Mouse (Mus musculus): ENCODE measurements around the gene Gpn3. TPM values are rescaled to one million over a fixed set of nuclear protein-coding genes. Genes with fewer than 3 reads are reported as not detected.

Gene Gpn3
- polyA plus RNA-seq, 1 experiment = 18.9 TPM

DNA sequence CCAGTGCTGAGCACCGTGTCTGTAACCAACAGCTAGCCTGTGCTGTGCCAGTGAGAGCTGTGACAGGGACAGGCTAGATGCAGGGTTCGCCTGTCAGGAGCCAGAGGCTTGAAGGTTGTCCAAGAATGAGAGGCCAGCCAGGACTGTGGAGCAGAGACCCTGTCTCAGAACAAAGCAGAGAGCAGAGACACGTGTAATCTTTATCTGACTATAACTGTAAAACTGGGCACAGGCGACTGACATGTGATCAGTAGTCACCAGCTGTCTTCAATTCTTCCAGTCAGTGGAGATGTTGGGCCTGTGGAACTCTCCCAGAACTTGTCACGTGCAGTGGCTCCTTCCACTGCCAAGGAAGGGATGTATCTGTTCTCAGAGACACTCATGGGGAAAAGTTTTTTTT is 31.1 kb downstream of the Gpn3 start:
- Histone ChIP-seq H3K4me3 (no peak overlapping the region), H3K27me3 (ENCODE audit: control insufficient read depth, insufficient read depth, insufficient read length) (no peaks in the 10 kb centered on the region), H3K4me2 (ENCODE audit: low read depth) (no peak overlapping the region), H3ac (ENCODE audit: control insufficient read depth, insufficient read length) (no peak overlapping the region), H3K79me2 (ENCODE audit: control insufficient read depth, insufficient read depth) (no peaks in the 10 kb centered on the region), H3K36me3 (ENCODE audit: control insufficient read depth, insufficient read depth) (peaks cover 21% of the 10 kb centered on the region)
- TF ChIP-seq POLR2AphosphoS2 (IDR thresholded peaks at IDR 0.05; ENCODE audit: insufficient read length, low read depth) = no peak
- TF ChIP-seq SRF (IDR thresholded peaks at IDR 0.05; ENCODE audit: control insufficient read depth, insufficient read length, low read depth) = no peak
- no peak for TF ChIP-seq CEBPB (IDR thresholded peaks at IDR 0.05; ENCODE audit: insufficient read depth, poor library complexity, severe bottlenecking)
- TF ChIP-seq USF1 (IDR thresholded peaks at IDR 0.05; ENCODE audit: low read depth) = no peak
- TF ChIP-seq MAX (IDR thresholded peaks at IDR 0.05; ENCODE audit: low read depth) = no peak
- no peak for TF ChIP-seq MYOG (IDR thresholded peaks at IDR 0.05; ENCODE audit: control insufficient read depth in 1 of 3, insufficient read depth in 1 of 3, insufficient read length in 2 of 3, low read depth in 2 of 3)
- TF ChIP-seq POLR2A (IDR thresholded peaks at IDR 0.05; ENCODE audit: insufficient read length, low read depth) = no peak
- TF ChIP-seq MYOD1 (IDR thresholded peaks at IDR 0.05; ENCODE audit: control insufficient read depth in 1 of 3, insufficient read length in 2 of 3, low read depth in 2 of 3) = no peak
- no peak for TF ChIP-seq REST (IDR thresholded peaks at IDR 0.05; ENCODE audit: insufficient read depth, insufficient read length)

DNA sequence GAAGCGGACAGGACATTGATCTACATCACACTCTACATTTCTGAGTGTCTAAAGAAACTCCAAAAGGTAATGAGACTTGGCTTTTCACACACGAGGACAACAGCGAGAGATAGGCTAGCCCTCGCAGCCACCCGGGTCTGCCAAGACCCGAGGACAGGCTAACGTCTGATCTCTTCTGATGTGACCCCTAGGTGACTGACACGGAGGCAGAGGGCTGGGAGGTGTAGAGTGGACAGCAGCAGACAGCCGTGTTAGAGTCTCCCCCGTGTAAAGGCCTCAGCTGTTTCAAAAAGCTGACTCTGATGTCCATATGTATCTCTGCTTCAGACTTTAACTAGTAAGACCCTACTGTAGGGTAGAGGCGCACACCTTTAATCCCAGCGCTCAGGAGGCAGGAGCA is 31.7 kb downstream of the Gpn3 start:
- Histone ChIP-seq H3K4me2 (ENCODE audit: low read depth) (no peak overlapping the region), H3K27me3 (ENCODE audit: control insufficient read depth, insufficient read depth, insufficient read length) (no peaks in the 10 kb centered on the region), H3K36me3 (ENCODE audit: control insufficient read depth, insufficient read depth) (peaks cover 18% of the 10 kb centered on the region), H3ac (ENCODE audit: control insufficient read depth, insufficient read length) (no peak overlapping the region), H3K79me2 (ENCODE audit: control insufficient read depth, insufficient read depth) (no peaks in the 10 kb centered on the region), H3K4me3 (no peak overlapping the region)
- no peak for TF ChIP-seq TCF3 (IDR thresholded peaks at IDR 0.05; ENCODE audit: insufficient read length, low read depth)
- TF ChIP-seq MAX (IDR thresholded peaks at IDR 0.05; ENCODE audit: low read depth) = no peak
- no peak for TF ChIP-seq TCF12 (IDR thresholded peaks at IDR 0.05; ENCODE audit: insufficient read depth, poor library complexity, severe bottlenecking)
- TF ChIP-seq MYOG (IDR thresholded peaks at IDR 0.05; ENCODE audit: control insufficient read depth in 1 of 3, insufficient read depth in 1 of 3, insufficient read length in 2 of 3, low read depth in 2 of 3) = no peak
- TF ChIP-seq MYOD1 (IDR thresholded peaks at IDR 0.05; ENCODE audit: control insufficient read depth in 1 of 3, insufficient read length in 2 of 3, low read depth in 2 of 3) = no peak
- no peak for TF ChIP-seq CEBPB (IDR thresholded peaks at IDR 0.05; ENCODE audit: insufficient read depth, poor library complexity, severe bottlenecking)
- TF ChIP-seq POLR2A (IDR thresholded peaks at IDR 0.05; ENCODE audit: insufficient read length, low read depth) = no peak
- no peak for TF ChIP-seq SRF (IDR thresholded peaks at IDR 0.05; ENCODE audit: control insufficient read depth, insufficient read length, low read depth)
- TF ChIP-seq POLR2AphosphoS2 (IDR thresholded peaks at IDR 0.05; ENCODE audit: insufficient read length, low read depth) = no peak
- no peak for TF ChIP-seq USF1 (IDR thresholded peaks at IDR 0.05; ENCODE audit: low read depth)
- no peak for TF ChIP-seq E2F4 (IDR thresholded peaks at IDR 0.05; ENCODE audit: insufficient read depth)
- no peak for TF ChIP-seq REST (IDR thresholded peaks at IDR 0.05; ENCODE audit: insufficient read depth, insufficient read length)

DNA sequence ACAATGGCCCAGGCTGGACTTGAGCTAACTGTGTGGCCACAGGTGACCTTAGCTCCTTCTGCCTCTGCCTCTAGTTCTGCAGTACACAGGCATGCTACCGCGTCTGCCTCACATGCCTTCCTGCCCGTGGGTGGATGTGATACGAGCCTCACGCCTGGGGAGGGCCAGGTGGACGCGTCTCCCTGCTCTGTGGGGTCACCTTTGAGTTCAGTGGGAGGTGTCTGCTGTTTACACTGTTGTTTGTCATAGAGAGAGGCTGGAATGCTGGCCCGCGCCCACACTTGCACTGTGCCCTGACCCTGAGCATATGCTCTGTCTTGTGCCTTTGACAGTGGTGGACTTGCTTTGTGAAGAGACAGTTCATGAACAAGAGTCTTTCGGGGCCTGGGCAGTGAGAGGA is 33.9 kb downstream of the Gpn3 start:
- Histone ChIP-seq H3K36me3 (ENCODE audit: control insufficient read depth, insufficient read depth) (peaks cover 18% of the 10 kb centered on the region), H3K4me2 (ENCODE audit: low read depth) (no peak overlapping the region), H3ac (ENCODE audit: control insufficient read depth, insufficient read length) (no peak overlapping the region), H3K27me3 (ENCODE audit: control insufficient read depth, insufficient read depth, insufficient read length) (no peaks in the 10 kb centered on the region), H3K79me2 (ENCODE audit: control insufficient read depth, insufficient read depth) (no peaks in the 10 kb centered on the region), H3K4me3 (no peak overlapping the region)
- TF ChIP-seq CEBPB (IDR thresholded peaks at IDR 0.05; ENCODE audit: insufficient read depth, poor library complexity, severe bottlenecking) = no peak

DNA sequence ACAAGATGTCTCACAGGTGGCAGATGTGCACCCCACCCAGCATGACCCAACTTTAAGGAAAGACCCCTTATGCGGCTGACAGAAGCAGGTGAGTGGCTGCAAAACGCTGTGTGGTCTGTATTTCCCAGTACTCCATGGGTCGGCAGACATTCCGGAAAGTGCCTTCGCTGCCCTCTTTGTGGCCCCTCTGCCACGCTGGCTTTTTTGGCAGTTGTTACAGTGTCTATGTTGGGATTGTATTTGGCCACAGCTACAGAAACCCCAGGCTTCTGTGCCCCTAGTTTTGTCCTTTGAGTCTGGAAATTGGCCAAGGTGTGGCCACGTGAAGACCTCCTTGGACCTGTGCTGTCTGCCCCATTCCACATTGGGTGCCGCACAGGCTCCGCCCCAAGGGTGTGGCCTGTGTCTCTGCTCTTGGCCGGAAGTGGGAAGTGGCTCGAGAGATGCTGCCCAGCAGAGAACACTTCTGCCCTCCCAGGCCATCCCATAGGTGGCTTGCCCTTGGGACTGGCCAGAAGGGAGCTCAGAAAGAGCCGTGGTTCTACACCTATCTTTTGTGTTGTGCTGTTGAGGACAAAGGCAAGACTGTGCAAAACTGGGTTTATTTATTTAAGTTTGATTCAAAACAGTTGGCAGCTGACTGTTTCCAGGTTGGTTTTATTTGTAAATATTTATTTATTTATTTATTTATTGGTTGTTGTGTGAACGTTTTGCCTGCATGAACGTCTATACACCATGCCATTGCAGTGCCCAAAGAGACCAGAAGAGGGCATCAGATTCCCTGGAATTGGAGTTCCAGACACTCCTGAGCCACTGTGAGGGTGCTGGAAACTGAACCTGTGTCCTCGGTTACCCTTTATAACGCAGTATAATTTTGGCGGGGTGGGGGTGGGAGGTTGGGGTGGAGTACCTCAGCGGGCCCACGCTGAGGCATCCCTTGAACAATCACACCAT is 38.3 kb downstream of the Gpn3 start:
- no peak overlapping the region for H3K4me2 ChIP-seq (ENCODE audit: low read depth)
- peaks cover 7% of the 10 kb centered on the region for H3K36me3 ChIP-seq (ENCODE audit: control insufficient read depth, insufficient read depth)
- H3K79me2 ChIP-seq (ENCODE audit: control insufficient read depth, insufficient read depth) = no peaks in the 10 kb centered on the region
- H3K4me3 ChIP-seq = no peak overlapping the region
- H3K27me3 ChIP-seq (ENCODE audit: control insufficient read depth, insufficient read depth, insufficient read length) = no peaks in the 10 kb centered on the region
- H3ac ChIP-seq (ENCODE audit: control insufficient read depth, insufficient read length) = no peak overlapping the region
- TF ChIP-seq MYOD1 (IDR thresholded peaks at IDR 0.05; ENCODE audit: control insufficient read depth in 1 of 3, insufficient read length in 2 of 3, low read depth in 2 of 3) (no peak), MYOG (IDR thresholded peaks at IDR 0.05; ENCODE audit: control insufficient read depth in 1 of 3, insufficient read depth in 1 of 3, insufficient read length in 2 of 3, low read depth in 2 of 3) (no peak), MAX (IDR thresholded peaks at IDR 0.05; ENCODE audit: low read depth) (no peak), POLR2AphosphoS2 (IDR thresholded peaks at IDR 0.05; ENCODE audit: insufficient read length, low read depth) (no peak), SRF (IDR thresholded peaks at IDR 0.05; ENCODE audit: control insufficient read depth, insufficient read length, low read depth) (no peak), USF1 (IDR thresholded peaks at IDR 0.05; ENCODE audit: low read depth) (no peak), TCF3 (IDR thresholded peaks at IDR 0.05; ENCODE audit: insufficient read length, low read depth) (no peak)

DNA sequence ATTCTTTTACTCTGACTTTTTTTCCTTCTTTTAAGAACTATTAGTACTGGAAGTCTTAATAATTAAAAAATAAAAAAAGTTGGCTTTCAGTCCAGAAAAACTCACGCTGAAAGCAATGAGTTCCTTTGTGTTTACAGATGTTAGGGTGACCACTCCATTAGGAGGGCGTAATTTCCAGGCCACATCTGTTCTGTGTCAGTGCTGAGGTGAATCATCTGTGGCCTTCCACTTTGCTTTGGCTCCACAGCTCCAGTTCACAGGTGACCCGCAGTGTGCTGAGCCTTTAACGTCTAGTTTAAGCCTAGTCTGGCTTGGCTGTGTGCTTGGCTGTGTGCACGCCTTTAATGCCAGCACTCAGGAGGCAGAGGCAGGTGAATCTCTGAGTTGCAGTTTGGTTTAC is 40.2 kb downstream of the Gpn3 start:
- Histone ChIP-seq H3K27me3 (ENCODE audit: control insufficient read depth, insufficient read depth, insufficient read length) (no peaks in the 10 kb centered on the region), H3K4me2 (ENCODE audit: low read depth) (no peak overlapping the region), H3K4me3 (no peak overlapping the region), H3ac (ENCODE audit: control insufficient read depth, insufficient read length) (no peak overlapping the region), H3K79me2 (ENCODE audit: control insufficient read depth, insufficient read depth) (no peaks in the 10 kb centered on the region), H3K36me3 (ENCODE audit: control insufficient read depth, insufficient read depth) (peaks cover 4% of the 10 kb centered on the region)
- TF ChIP-seq MYOG (IDR thresholded peaks at IDR 0.05; ENCODE audit: control insufficient read depth in 1 of 3, insufficient read depth in 1 of 3, insufficient read length in 2 of 3, low read depth in 2 of 3) = no peak
- TF ChIP-seq USF1 (IDR thresholded peaks at IDR 0.05; ENCODE audit: low read depth) = no peak
- no peak for TF ChIP-seq E2F4 (IDR thresholded peaks at IDR 0.05; ENCODE audit: insufficient read depth)

Measured in myocyte (in vitro differentiated cells).